Mouse (Mus musculus) T-cell, adult 2 months (primary cell): ENCODE measurements around the gene Cpa5.

ENCODE experiments used
- DNase-seq: peaks from one replicate; pipeline ENCODE4 v3.0.0; 2022; ENCODE audit warnings: low spot score

Gene Cpa5

GRCm38 (mm10) chr6:30610710-30611109 is at the start of gene Cpa5:
Gene Cpa5 (plus strand): TSS chr6:30611010.
- DNase-seq = no peak

GRCm38 (mm10) chr6:30562132-30562531 is 48.7 kb upstream of the Cpa5 start:
- DNase-seq = no peak

- DNase-seq = no peak
Observed at GRCm38 (mm10) chr6:30563575-30563974, 47.2 kb upstream of the Cpa5 start.

- no peak for DNase-seq
Observed at GRCm38 (mm10) chr6:30564051-30564450, 46.8 kb upstream of the Cpa5 start.

GRCm38 (mm10) chr6:30568069-30568468 is 42.7 kb upstream of the Cpa5 start, which contains the start of gene Cpa4:
Gene Cpa4 (plus strand): TSS chr6:30568369.
- DNase-seq = no peak

- DNase-seq = no peak
Observed at GRCm38 (mm10) chr6:30569331-30569730, 41.5 kb upstream of the Cpa5 start.

GRCm38 (mm10) chr6:30570012-30570411 is 40.8 kb upstream of the Cpa5 start:
- no peak for DNase-seq

GRCm38 (mm10) chr6:30572456-30573311 is 38.1 kb upstream of the Cpa5 start:
- DNase-seq = no peak

- no peak for DNase-seq
Observed at GRCm38 (mm10) chr6:30573380-30573779, 37.4 kb upstream of the Cpa5 start.

GRCm38 (mm10) chr6:30574945-30575344 is 35.9 kb upstream of the Cpa5 start:
- no peak for DNase-seq

GRCm38 (mm10) chr6:30576477-30577203 is 34.2 kb upstream of the Cpa5 start:
- DNase-seq = no peak

GRCm38 (mm10) chr6:30579961-30580840 is 30.6 kb upstream of the Cpa5 start:
- DNase-seq = no peak

GRCm38 (mm10) chr6:30580841-30581176 is 30.0 kb upstream of the Cpa5 start:
- no peak for DNase-seq

- DNase-seq = no peak
Observed at GRCm38 (mm10) chr6:30586886-30587442, 23.8 kb upstream of the Cpa5 start.

- no peak for DNase-seq
Observed at GRCm38 (mm10) chr6:30589819-30590218, 21.0 kb upstream of the Cpa5 start.

GRCm38 (mm10) chr6:30591851-30592404 is 18.9 kb upstream of the Cpa5 start:
- DNase-seq = peak; percentile 3

GRCm38 (mm10) chr6:30592417-30592974 is 18.3 kb upstream of the Cpa5 start:
- DNase-seq = no peak

- DNase-seq = no peak
Observed at GRCm38 (mm10) chr6:30594364-30594763, 16.4 kb upstream of the Cpa5 start.

- no peak for DNase-seq
Observed at GRCm38 (mm10) chr6:30596230-30596898, 14.4 kb upstream of the Cpa5 start.

GRCm38 (mm10) chr6:30600033-30600432 is 10.8 kb upstream of the Cpa5 start:
- DNase-seq = no peak

GRCm38 (mm10) chr6:30600995-30601394 is 9.8 kb upstream of the Cpa5 start:
- no peak for DNase-seq
